Mouse (Mus musculus): ENCODE results near the gene Pip4k2a.

Gene Pip4k2a

DNA sequence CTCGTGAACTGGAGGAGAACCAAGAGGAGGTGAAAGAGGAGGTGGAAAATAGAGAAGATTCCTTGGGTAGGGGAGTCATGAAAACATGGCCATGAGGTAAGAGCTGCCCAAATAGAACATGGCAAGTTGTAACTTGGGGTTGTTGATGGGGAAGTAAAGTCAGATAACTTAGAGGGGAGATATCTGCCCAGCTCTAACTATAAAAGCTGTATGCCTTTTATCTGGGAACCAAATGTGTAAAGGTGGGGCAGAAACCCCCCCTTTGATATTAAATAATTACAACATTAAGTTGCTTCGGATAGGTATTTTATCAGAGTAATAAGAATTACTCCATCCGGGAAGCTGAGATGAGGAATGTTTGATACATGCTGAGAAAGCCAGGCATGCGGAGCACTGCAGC, 18.9 kb downstream of the Pip4k2a start:
- no peak for DNase-seq

DNA sequence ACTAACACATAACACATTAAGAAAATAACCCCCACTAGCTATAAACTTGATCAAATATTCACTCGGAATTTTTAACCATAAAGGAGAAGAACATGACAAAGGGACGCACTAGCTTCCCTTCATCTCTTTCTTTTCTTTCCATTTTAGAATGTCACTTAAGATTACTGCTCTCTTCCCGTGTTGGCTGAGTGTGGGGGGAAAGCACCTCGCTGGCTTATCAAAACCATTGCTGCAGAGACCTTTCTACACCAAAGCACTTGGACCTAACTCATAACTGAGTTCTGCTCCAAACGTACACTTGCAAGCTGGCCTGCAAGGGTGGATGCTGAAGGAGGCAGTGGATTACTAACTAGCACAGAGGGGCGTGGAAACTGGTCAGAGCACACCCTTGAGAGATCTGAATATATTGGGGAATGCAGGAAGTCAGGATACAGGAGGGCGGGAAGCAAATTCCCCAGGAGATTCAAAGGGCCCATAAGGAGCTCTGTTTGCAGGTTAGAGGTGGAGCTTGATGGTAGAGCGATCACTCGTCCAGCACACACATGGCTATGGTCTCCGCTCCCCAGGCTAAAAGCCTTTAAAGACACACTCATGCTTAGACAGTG, 20.6 kb downstream of the Pip4k2a start:
- no peak for DNase-seq

DNA sequence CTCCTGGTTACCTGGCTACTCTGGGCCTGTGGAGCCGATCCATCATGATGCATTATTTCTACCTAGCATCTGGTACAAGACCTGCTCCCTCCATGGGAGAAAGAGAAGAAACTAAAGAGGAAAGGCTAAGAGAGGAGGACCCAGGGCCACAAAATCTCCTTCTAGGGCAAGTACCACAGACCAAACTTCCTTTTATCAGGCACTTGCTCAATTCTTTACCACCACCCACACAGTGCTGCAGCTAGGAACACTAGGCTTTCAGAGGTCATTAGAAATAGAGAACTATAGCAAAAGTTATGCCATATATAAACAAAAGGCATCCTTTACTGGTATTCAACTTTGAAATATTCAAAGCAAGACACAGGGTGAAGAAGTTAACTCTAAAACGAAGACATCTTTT, 21.8 kb downstream of the Pip4k2a start:
- no peak for DNase-seq

DNA sequence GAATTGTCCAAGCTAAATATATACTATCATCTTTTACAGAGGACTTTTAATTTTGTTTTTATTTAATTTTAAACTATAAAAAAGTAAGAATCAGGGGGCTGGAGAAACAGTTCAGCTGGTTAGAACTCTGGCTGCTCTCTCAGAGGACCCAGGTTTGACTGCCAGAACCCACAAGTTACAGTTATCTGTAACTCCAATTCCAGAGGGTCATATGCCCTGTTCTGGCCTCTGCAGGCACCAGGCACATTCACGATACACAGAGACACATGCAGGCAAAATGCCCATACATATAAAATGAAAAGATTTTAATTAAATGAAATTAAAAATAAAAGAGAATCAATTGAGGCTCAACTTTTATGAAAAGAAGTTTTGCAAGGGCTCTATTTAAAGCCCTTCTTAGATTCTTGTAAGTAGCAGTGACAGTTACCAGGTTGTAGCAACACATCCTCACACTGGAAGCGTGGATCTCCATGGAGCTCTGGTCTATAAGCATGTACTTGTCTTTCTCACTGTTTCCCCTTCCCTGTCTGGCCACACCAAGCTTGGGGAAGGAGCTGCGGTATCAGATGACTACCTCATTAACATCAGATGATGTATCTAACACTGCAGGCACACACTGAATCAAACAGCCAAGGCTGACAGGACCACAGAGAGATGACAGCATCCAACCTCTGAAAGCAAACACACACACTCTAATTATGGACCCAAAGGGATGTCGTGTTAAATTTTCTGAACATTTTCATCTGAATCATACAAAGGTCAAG, 22.9 kb downstream of the Pip4k2a start:
- DNase-seq: no peak

DNA sequence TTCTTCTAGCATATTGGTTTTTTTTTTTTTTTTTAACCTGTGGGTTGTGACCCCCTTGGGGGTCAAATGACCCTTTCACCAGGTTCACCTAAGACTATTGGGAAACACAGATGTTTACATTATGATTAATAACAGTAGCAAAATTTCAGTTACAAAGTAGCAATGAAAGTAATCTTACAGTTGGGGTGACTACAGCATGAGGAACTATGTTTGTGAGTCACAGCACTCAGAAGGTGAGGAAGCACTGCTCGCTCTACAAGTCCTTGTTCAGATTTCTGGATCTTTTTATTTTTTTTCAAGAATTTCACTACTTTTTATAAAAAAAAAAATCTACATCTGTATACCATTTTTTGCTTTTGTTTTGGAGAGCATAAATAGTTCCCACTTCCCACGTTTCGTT, 26.4 kb downstream of the Pip4k2a start:
- no peak for DNase-seq

DNA sequence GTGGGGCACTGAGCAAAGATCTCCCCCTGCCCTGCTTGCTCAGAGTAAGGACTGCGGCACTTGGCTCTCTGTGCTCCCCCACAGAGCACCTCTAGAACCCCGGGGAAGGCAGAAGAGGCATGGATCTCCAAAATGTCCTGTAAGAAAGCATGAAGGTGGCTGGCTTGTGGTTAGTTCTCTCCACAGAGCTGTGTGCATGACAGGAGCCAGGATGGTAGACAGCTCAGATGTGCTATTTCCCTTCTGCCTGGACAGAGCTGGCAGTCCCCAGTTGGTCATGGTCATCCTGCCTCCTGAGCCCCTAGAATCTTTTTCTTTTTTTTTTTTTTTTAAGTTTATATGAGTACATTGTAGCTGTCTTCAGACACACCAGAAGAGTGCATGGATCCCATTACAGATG, 27.5 kb downstream of the Pip4k2a start:
- no peak for DNase-seq

DNA sequence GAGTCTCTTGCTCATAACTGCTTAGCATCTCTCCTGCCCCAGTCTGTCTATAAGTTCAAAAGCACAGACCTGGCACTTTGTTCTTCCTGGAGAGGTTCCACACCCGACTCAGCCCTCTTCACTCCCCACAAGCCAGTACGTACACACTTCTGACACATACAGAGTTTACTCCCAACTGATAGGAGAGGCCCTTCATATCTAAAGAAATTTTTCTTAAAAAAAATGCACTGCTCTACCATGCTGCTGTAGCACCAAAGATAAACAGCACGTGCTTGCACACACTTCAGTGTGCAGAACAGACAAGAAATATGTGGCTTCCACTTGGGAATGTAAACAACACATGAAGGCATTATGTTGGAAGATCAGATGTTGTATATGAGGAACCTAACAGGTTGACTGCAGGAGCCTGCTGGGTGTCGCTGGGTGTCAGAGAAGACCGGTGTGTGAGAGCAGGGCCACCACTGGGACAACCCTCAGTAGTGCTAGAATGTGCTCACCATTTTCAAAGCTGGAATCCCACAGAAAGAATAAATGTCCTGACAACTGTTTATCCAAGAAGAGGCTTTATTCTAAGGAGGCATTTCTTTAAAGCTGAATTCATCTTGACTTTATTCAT, 28.8 kb downstream of the Pip4k2a start:
- no peak for DNase-seq

DNA sequence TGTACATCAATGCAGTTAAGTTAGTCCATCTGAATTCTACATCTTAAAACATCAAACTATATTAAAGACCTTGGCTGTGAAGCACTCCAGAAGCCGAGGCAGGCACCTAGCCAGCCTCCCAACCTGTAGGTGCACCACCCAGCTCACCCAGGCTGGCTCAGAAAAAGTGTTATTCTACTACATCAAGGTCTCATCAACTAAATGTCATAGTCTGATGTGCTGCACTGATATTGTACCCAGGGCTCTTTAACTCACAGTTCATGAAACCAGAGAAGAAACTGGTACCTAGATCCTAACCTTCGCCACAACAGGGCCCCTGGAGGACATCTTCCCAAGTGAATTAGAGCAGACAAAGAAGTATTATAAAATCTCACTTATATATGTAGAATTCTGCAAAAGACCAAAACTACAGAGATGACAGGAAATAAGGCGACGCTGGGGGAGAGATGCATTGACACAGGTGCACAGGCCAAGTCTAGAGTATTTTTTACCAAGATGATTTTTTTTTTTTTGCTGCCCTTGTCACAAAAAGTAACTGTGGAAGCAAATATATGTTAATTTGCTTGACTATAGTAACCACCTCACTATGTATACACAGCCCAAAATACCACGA, 30.4 kb downstream of the Pip4k2a start:
- no peak for DNase-seq

DNA sequence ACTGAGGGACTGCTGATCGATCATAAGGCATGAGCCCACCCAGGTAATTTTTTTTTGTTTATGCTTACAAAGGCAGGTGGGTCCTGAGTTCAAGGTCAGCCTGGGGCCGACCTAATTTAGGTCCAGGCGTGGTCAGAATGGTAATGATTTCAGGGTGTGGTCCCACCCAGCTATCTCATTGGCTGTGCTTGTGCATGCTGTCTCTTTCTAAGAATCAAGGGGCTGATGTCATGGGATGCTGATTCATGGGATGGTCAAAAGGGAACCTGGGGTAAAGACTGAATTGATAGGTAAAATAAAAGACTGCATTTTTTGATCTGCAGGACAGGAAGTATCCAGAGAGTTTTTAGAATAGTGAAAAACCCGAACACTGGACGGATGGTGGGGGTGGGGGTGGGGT, 31.4 kb downstream of the Pip4k2a start:
- DNase-seq: no peak

DNA sequence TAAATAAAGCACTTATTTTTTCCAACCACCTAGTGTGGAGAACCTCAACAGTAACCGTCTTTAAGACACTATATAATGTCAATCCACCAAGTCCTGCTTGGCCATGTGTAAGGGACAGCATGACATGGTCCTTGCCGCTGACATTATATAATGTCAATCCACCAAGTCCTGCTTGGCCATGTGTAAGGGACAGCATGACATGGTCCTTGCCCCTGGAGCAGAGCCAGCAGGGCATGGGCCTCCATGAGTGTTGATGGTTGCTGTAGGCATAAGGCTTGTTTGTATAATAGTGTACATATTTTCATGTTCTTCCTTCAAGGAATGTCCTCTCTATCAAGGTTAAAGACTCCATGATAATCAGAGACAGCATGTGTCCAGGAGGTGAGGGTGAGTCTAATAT, 32.0 kb downstream of the Pip4k2a start:
- no peak for DNase-seq

DNA sequence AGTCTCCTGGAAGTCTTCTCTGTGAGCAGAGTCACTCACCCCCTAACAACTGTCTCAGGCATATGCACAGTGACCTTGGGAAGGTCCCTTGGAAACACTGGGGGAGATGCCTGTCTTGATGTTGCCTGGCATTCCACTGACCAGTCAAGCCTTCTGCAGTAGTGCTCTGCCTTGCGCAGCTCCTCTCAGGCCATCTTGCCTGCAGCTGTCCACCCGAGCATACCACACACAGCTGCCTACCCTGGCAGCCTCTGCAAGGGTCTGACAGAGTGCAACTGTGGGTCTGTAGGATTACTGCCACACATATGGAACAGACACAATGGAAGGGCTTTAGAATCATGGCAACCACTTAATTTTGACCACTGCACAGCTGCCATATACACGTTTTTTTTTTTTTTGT, 32.8 kb downstream of the Pip4k2a start:
- DNase-seq: no peak

DNA sequence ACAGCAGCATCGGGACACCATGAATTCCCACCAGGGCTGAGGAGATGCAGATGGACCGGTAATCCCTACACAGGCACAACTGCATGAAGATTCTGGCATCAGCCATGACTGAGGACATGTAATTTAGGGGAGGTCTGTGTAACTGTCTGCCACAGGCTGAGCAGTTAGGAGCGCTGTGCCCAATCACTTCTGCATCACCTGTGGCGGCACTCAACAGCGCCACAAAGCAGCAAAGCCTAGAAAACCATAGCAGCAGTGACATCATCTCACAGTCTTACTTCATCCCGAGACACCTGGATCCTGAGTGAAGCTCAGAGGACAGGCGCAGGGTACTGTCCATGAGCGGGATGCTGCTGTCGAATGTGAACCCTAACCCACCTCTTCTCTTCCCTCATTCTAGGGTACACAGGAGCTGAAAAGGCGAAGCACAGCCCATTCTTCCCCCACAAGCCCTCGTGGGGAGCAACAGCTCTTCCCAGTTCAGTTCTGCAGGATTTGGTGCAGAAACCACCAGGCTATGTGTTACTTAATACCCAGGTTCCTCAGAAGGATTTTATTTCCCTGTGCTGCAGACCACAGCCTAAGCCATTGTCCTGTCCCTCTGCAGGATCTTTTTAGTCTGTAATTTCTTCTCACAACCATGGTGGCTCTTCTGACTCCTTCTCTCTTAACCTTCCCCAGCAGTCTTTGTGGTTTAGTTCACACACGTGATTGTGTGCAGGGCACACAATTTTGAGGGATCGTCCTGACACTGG, 34.5 kb downstream of the Pip4k2a start:
- DNase-seq: no peak

DNA sequence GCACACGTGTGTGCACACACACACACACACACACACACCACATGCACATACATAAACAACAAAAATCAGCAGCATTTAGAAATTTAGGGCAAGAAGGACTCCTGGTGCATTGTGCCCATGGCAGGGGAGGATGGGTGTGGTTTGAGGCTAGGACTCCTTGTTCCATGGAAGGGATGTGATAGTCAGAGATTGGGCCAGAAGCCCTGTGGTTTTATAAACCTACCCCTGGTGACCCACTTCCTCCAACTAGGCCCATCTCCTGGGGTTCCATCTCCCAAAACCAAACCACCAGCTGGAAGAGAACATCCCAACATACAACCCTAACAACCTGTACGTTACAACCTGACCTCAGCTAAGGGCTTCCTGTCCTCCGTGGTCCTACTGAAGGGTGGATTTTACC, 35.4 kb downstream of the Pip4k2a start:
- DNase-seq: no peak

DNA sequence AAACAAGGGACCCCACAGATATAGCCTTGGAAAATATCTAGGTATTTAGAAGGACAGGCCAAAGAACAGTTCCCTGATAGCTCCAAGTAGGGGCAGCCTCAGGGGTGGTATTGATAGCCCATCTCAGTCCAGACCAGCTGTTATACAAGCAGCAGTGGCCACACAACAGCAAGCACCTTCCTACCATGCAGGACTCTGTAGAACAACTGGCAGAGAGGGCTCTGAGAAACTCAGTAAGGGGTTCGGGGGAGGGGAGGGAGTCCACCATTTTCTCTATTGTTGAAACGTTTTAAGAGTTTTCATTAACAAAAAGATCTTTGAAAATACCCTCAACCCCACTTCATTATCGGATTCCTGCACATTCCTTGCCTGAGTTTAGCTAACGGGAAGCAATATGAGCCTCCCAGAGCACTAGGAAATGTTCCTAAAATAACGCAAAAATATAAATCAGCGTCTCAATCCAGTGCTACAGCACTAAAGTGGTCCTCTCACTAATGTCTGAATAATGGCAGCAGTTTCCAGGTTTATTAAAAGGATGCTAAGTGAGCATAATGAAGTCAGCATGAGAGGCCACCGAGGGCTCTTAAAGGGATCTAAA, 37.5 kb downstream of the Pip4k2a start:
- DNase-seq: no peak

DNA sequence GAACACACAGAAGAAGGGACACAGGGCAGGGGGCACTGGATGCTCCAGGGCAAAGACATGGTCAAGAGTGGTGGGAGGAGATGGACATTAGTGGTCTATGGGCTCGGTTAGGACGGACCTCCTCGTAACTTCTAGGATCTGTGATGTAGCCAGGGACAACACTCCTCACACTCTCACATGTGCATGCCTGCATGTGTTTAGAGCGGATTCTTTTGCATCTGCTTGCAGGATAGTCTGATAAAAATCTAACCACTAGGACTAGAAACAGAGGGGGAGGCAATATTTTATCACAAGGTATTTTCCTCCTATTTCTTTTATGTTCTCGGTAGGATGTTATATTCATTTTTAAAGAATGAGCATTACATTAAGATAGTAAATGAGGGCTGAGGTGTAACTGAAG, 38.4 kb downstream of the Pip4k2a start:
- DNase-seq: no peak

DNA sequence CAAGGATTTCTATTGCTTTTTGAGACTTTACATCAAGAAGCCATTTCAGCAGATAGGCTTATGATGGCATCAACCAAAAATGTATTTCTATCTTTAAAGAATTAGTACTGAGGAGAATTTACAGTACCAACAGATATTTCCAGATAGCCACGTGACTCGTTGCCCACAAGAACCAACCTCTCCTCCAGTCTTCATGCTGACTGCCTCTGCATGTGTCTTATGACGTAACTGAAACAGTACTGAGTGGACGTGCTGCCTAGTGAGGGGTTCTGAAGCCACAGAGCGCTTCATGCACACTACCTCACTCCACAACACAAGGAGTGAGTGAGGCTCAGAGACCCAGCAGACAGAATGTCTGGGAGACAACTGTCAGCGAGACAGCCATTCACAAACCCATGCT, 38.9 kb downstream of the Pip4k2a start:
- no peak for DNase-seq

DNA sequence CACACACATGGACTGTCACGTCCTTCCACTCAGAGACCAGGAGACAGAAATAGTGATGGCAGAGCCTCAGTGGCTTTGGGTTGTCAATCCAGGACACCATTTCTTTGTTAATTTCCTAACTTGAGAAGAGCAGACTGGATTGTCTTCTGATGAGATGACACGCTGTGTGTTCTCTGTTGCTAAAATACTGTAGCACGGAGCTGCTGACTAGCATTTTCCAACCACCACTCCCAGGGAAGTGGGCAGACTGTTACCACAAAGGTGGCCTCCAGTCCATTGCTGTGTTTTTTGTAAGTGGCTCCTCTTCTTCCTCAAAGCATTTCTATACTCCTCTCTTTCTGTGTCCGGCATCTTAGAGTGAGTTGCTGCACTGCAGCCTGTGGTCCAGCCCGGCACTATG, 39.4 kb downstream of the Pip4k2a start:
- no peak for DNase-seq

DNA sequence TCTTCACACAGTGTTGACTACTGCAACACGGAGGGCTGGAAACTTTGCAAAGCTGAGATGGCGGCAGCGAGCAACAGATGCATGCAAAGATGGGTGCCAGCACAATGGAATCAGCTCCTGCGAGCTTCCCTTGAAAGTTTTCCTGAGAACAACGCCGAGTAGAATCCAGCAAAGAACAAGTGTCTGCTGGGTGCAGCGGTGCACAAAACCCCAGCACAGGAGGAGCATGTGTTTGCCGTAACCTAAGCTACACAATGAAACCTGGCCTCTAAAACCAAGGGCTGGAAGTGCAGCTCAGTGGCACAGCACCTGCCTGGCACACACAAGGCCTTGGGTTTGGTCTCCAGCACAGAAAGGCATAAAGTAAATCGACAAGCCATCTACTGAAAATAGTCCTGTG, 39.9 kb downstream of the Pip4k2a start:
- no peak for DNase-seq

DNA sequence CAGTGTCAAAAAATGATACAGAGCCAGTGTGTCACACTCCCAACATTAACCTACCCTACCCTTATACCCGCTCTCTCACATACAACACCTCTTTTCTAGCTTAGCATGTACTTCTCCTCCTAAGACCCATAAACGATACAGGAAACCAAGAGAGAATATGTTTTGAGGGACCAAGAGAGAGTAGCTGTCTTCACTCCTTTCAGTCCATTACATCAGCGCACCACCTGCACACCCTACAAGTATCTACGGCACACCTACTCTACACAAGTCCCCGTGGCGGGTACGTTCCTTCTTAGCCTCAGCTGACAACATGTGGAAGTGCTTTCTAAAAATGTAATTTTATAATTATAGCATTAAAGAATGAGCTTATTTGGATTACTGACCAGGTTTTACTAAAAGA, 40.5 kb downstream of the Pip4k2a start:
- no peak for DNase-seq

DNA sequence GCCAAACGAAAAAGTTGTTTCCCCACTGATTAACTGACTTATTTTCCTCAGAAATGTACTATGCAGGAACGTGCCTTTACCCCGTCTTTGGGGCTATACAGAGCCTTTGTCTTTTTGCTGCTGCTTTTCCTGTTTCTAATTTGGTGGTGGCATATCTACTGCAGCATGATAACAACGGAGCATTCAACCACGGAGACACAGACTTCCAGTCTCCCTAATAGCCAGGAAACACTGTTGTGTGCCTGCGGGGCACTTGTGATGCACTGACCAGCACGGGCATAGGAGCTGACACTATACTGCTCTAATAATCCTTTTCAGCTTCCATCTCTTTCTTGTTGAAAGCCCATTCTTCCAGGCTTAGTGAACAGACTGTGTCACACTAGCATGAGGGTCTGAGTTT, 41.0 kb downstream of the Pip4k2a start:
- DNase-seq: no peak

DNA sequence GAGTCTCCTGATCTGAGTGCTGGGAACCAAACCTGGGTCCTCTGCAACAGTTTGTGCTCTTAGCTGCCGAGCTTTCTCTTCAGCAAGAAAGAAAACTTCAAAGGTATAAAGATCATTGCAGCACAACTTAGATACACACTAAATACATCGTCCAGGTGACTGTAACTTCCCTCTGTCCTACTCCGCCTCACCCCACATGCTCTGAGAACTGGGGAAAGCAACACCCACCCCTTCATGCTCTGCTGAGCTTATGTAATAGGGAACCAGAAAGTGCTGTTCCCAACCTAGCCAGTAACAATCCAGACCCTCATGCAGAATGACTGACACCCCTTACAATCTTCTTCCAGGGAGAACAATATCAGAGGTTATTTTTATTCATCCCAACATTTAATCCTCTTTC, 41.5 kb downstream of the Pip4k2a start:
- DNase-seq: no peak

DNA sequence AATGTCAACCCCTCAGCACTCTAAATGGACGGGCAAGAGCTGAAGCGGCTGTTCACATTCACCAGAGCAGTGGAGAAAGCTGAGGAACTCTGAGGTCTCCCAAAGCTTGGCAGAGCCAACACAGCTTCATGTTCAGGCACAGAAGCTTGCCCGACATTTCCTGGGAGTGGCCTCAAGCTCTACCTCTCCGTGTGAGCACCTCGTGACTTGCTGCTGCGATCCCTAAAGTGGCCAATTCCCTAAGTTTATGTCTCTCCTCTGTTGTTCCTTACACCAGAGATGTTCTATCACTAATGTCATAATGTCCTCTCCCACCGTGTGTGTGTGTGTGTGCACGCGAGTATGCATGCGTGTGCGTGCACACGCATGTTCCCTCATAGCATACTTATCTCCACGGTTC, 42.3 kb downstream of the Pip4k2a start:
- DNase-seq: no peak

DNA sequence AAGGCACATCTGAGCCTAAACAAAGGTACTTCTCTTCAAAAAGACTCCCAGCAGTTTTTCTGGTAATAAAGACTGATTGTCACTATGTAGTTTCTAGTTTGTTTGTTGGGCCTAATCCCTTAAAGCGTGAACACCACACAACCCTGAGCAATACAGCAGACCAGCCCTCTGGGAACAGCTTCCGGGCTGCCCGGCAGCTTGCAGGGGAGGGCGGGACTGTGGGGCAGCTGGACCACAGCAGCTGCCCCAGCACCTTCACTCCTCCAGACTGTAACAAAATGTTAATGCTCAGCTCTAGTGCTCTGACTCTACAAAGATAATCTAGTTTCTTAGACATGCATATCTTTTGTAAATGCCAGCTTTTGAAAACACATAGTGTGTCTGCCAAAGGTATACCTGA, 42.9 kb downstream of the Pip4k2a start:
- no peak for DNase-seq
